Mouse (Mus musculus): ENCODE data around the gene Cdk17.

Gene Cdk17

GRCm38 (mm10) chr10:93160807-93161510 lies at the start of gene Cdk17:
Cdk17 (plus strand) TSS chr10:93160875.
- peak; percentile 31 for DNase-seq (ENCODE audit: low read depth, low spot score)

GRCm38 (mm10) chr10:93111412-93111811 lies 49.3 kb upstream of the Cdk17 start:
- no peak for DNase-seq (ENCODE audit: low read depth, low spot score)

DNA sequence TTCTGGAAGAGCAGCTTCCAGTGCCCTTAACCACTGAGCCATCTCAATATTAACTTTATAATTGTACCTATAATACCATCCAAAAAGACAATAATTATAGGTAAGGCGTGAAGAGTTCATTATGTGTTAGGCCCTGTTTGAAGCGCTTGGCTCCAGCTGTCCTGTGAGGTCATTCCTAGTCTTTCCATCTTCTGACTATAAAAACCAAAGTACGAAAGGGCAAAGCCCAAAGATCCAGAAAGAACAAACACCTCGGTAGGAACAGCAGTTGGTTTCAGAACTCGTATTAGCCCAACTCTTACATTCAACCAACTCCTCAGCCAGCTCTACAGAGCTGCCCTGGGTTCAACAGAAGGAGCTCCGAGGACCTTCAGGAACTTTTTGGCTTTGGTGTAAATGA lies 48.7 kb upstream of the Cdk17 start:
- DNase-seq (ENCODE audit: low read depth, low spot score) = no peak

DNA sequence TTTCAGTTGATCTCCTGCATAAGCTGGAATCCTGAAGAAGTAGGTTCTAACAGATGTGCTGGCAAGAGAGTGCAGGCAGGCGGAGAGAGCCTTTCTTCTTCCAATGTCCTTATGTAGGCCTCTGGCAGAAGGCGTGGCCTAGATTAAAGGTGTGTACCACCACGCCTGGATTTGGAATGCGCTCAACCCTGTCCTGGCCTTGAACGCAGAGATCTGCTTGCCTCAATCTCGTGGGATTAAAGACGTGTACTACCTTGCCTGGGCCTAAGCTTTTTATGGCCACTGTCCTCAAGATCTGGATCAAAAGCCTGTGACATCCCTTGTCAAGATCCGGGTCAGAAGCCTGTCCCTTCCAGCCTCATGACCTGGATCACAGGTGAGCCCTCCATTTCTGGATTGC lies 46.7 kb upstream of the Cdk17 start:
- DNase-seq (ENCODE audit: low read depth, low spot score) = peak; percentile 28

- DNase-seq (ENCODE audit: low read depth, low spot score) = peak; percentile 45
Measured at GRCm38 (mm10) chr10:93114782-93115181, 45.9 kb upstream of the Cdk17 start.

DNA sequence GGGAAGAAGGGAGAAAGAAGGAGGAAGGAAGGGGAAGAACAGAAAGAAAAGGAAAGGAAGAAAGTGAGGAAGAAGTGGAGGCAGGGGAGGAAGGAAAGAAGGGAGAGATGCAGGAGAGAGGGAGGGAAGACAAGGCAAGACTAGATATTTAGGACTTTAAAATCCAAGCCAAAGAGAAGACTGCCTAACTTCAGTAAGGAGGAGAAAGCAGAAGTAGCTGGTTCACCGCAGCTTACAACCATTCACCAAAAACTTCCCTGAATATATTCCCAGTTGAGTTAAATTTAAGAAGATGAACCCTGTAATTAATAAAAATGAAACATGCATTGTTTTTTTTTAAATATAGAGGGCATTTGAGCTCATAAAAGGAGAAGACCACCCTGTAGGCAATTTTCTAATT lies 44.9 kb upstream of the Cdk17 start:
- DNase-seq (ENCODE audit: low read depth, low spot score) = no peak

GRCm38 (mm10) chr10:93116636-93117035 lies 44.0 kb upstream of the Cdk17 start:
- DNase-seq (ENCODE audit: low read depth, low spot score) = no peak

DNA sequence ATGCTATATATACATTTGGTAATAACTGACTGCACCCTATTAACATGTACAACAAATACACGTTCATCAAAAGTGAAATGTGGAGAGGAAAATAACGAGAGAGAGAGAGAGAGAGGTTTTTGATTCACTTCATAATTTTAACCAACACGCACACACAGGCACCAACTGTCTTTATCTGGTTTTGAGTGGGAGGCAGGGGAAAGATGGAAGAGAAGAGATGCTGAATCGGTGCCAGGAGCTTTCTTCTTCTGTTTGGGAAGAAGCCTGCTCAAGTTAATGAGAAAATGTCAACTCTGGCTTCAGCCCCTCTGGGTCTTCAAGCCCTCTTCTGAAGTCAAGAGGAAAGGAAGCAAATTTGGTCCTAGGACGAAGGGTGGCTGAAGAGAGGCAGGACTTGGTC lies 40.9 kb upstream of the Cdk17 start:
- no peak for DNase-seq (ENCODE audit: low read depth, low spot score)

GRCm38 (mm10) chr10:93121262-93121860 lies 39.3 kb upstream of the Cdk17 start:
- no peak for DNase-seq (ENCODE audit: low read depth, low spot score)

GRCm38 (mm10) chr10:93122399-93123184 lies 38.1 kb upstream of the Cdk17 start:
- DNase-seq (ENCODE audit: low read depth, low spot score) = no peak

- no peak for DNase-seq (ENCODE audit: low read depth, low spot score)
Measured at GRCm38 (mm10) chr10:93123310-93123709, 37.4 kb upstream of the Cdk17 start.

DNA sequence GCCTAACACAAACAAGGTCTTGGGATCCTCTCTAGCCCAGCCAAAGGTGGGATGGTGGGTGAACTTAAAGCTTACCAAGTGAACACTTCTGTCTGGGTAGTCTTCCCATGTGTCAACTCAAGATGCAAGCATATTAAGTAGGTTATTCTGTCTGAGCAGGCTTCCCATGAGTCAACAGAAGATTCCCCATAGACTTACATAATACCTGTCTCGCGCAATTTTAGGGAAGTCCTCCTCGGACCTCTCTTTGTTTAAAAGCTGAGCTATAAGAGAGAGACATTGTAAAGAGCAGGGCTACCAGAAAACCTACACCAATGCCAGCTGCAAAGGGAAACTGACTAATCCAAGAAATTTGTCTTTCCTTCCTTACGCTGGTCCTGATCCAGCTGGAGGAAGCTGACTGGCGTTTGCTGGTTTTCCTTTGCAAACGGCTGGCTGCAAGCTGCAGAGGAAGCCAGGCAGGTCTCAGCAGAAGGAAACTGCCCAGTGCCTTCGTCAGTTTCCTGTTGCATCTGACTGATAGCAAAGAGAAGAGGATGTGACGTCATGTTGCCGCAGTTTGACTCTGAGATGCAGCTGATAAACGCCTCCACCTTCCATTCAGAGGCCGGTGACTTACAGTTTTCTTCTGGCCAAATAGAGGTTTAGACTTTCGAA lies 36.6 kb upstream of the Cdk17 start:
- DNase-seq (ENCODE audit: low read depth, low spot score) = no peak

DNA sequence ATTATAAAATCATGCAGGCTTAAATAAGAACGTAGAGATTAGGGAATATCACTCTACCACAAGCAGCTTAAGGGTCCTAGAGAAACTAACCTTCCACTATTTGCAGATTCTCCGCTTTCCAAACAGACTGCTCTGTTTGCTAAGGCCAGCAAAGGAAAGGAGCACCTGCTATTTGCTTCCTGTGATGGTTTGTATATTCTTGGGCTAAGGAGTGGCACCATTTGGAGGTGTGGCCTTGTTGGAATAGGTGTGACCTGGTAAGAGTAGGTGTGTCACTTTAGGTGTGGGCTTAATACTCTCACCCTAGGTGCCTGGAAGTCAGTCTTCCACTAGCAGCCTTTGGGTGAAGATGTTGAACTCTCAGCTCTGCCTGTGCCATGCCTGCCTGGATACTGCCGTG lies 34.6 kb upstream of the Cdk17 start:
- no peak for DNase-seq (ENCODE audit: low read depth, low spot score)

GRCm38 (mm10) chr10:93128566-93128965 lies 32.1 kb upstream of the Cdk17 start:
- DNase-seq (ENCODE audit: low read depth, low spot score) = no peak

GRCm38 (mm10) chr10:93129345-93129744 lies 31.3 kb upstream of the Cdk17 start:
- DNase-seq (ENCODE audit: low read depth, low spot score) = no peak

- no peak for DNase-seq (ENCODE audit: low read depth, low spot score)
Measured at GRCm38 (mm10) chr10:93129904-93130455, 30.7 kb upstream of the Cdk17 start.

DNA sequence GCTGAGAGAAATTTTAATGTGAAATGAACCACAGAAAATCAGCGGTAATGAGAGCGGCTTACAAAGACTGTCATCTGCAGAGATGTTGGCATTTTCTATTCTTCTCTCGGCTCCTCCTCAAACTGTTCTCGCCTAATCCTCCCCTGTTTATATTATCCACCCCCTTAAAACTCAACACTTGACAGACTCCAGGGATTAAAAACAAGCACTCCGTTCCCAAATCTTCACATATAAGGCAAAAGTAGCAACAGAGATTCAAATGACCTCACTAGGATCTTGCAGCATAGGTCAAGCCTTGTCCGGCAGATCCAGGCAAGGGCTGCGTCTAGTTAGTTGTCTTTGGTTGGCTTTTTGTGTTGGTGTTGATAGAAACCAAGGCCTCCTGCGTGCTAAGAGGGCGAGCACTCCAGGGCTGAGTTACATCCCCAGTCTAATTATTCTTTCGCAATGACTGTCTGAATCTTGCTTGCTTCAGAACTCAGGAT lies 30.2 kb upstream of the Cdk17 start:
- DNase-seq (ENCODE audit: low read depth, low spot score) = no peak

- DNase-seq (ENCODE audit: low read depth, low spot score) = peak; percentile 80
Measured at GRCm38 (mm10) chr10:93131865-93132566, 28.7 kb upstream of the Cdk17 start.

GRCm38 (mm10) chr10:93138730-93139129 lies 21.9 kb upstream of the Cdk17 start:
- no peak for DNase-seq (ENCODE audit: low read depth, low spot score)

- no peak for DNase-seq (ENCODE audit: low read depth, low spot score)
Measured at GRCm38 (mm10) chr10:93140778-93141177, 19.9 kb upstream of the Cdk17 start.

All from ES-CJ7 (cell line).